Mouse (Mus musculus): ENCODE measurements around the gene Ubxn2a. TPM values are rescaled to one million over a fixed set of nuclear protein-coding genes. Genes with fewer than 3 reads are reported as not detected.

Ubxn2a gene
- polyA plus RNA-seq, 1 experiment from 2014 or later, result 32.4 TPM

DNA sequence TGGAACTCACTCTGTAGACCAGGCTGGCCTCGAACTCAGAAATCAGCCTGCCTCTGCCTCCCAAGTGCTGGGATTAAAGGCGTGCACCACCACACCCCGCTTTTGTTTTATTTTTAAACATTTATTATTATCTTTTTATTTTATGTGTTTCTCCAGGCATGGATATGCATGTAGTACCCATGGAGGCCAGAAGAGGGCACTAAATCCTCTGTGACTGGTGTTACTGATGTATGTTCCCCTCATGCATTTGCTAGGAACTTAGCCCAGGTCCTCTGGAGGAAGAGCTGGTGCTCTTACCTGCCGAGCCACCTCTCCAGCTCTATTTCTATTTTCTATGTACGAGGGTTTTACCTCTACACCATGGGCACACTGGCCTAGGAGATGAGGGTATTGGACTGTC, 51.3 kb downstream of the Ubxn2a start:
- H3K4me1 ChIP-seq (ENCODE audit: control insufficient read depth, insufficient read depth, low read length), result no peaks in the 10 kb centered on the region
- no peak overlapping the region for H3K9ac ChIP-seq (ENCODE audit: low read length)
- no peak for ATAC-seq
- H3K4me2 ChIP-seq (ENCODE audit: low read length), result no peak overlapping the region
- no peak overlapping the region for H3K27ac ChIP-seq (ENCODE audit: low read depth, low read length)
- 97% methylated on average over 5 of the region's 5 CpGs for WGBS
- no peaks in the 10 kb centered on the region for H3K9me3 ChIP-seq (replicated peaks; ENCODE audit: control insufficient read depth, low read length)
- no peak for DNase-seq (ENCODE audit: low spot score)
- H3K4me3 ChIP-seq (ENCODE audit: low read depth, low read length), result no peak overlapping the region
- no peaks in the 10 kb centered on the region for H3K27me3 ChIP-seq (replicated peaks; ENCODE audit: control insufficient read depth, insufficient read depth, low read length)
- peaks cover 12% of the 10 kb centered on the region; the same call in 1 of the 2 replicates for H3K36me3 ChIP-seq (ENCODE audit: control insufficient read depth, insufficient read depth, low read length)

DNA sequence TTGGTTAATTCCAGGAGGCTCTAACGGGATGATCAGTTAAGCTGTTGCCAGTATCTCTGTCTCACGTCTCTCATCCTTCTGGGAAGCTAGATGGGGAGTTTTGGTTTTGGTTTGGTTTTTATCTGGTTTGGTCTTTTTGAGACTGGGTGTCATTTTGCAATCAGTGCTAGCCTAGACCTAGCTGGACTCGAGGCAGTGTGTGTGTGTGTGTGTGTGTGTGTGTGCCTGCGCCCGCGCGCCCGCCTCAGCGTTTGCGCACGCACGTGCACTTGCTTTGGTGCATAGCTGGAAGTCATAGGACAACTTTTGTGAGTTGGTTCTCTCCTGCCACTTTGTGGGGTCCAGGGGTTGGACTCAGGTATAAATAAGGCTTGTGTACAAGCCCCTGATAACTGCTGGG, 63.8 kb downstream of the Ubxn2a start:
- H3K4me2 ChIP-seq (ENCODE audit: low read length), result peak overlapping the region; percentile 73
- peak; percentile 50 for ATAC-seq
- under 1% methylated on average over 12 of the region's 12 CpGs for WGBS
- no peaks in the 10 kb centered on the region for H3K36me3 ChIP-seq (ENCODE audit: control insufficient read depth, insufficient read depth, low read length)
- H3K4me3 ChIP-seq (ENCODE audit: low read depth, low read length), result peak overlapping the region; percentile 64
- H3K9ac ChIP-seq (ENCODE audit: low read length), result peak overlapping the region; percentile 67
- H3K4me1 ChIP-seq (ENCODE audit: control insufficient read depth, insufficient read depth, low read length), result peaks cover 7% of the 10 kb centered on the region; the same call in 1 of the 2 replicates
- peak; percentile 47 for DNase-seq (ENCODE audit: low spot score)
- H3K27ac ChIP-seq (ENCODE audit: low read depth, low read length), result no peak overlapping the region
- H3K9me3 ChIP-seq (replicated peaks; ENCODE audit: control insufficient read depth, low read length), result no peaks in the 10 kb centered on the region
- H3K27me3 ChIP-seq (replicated peaks; ENCODE audit: control insufficient read depth, insufficient read depth, low read length), result peaks cover 6% of the 10 kb centered on the region; the same call in 1 of the 2 replicates

DNA sequence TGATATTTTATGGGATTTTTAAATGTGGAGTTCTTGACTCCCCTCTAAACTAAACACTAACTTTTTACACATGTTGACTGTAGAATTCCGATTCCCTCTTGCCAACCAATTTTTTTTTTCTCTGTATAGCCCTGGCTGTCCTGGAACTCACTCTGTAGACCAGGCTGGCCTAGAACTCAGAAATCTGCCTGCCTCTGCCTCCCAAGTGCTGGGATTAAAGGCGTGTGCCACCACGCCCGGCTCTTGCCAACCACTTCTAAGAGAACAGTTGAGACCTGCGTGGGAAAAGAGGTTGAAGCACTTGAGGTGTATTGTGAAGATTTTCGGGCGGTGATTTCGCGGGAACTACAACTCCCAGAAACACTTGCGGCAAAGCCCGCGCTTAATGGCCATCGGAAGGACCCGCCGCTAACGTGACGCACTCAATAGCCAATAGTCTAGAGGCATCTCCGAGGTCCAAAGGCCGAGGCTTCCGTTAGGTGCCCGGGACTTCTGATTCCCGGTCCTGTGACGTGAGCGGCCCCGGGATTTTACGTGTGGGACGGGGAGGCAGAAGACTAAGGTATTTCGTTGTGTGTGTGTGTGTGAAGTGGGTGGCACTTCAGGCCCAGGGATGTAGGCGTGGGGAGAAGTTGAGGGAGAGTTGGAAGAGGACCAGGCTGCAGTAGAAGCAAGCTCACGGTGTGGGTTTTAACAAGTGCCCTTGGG, 64.5 kb downstream of the Ubxn2a start, which contains the start of gene Wdcp:
Wdcp (plus strand) TSS at position 414 of the 708 bp plus-strand sequence.
- H3K9me3 ChIP-seq (replicated peaks; ENCODE audit: control insufficient read depth, low read length), result no peaks in the 10 kb centered on the region
- H3K27ac ChIP-seq (ENCODE audit: low read depth, low read length), result no peak within 1 kb of the TSS; the same call in 1 of the 2 replicates
- H3K27me3 ChIP-seq (replicated peaks; ENCODE audit: control insufficient read depth, insufficient read depth, low read length), result peaks cover 6% of the 10 kb centered on the region; the same call in 1 of the 2 replicates
- peak within 1 kb of the TSS; percentile 73 for H3K4me2 ChIP-seq (ENCODE audit: low read length)
- peak within 1 kb of the TSS; percentile 64 for H3K4me3 ChIP-seq (ENCODE audit: low read depth, low read length)
- peaks cover 7% of the 10 kb centered on the region; the same call in 1 of the 2 replicates for H3K4me1 ChIP-seq (ENCODE audit: control insufficient read depth, insufficient read depth, low read length)
- H3K9ac ChIP-seq (ENCODE audit: low read length), result peak within 1 kb of the TSS; percentile 67
- no peaks in the 10 kb centered on the region for H3K36me3 ChIP-seq (ENCODE audit: control insufficient read depth, insufficient read depth, low read length)
- WGBS, result 2% methylated on average over 30 of the region's 30 CpGs
- peak; percentile 95 for ATAC-seq
- DNase-seq (ENCODE audit: low spot score), result peak; percentile 97

DNA sequence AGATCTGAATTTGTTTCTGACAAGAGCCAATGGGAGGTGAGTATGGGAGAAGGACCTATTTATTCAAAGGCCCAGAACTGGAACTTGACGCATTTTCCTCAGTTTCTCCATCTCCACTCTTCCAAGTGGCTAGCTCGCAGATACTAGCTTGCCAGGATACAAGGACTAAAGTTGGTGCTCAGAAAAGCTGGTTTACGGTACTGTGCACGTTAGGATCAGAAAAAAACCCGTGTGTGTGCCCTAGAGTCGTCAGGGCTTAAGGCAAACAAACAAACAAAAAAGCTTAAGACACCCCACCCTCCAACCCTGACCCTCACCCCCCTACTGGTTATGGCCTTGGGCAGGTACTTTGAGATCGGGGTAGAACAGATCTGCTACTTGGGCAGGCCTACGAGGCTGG, 65.0 kb downstream of the Ubxn2a start:
- no peaks in the 10 kb centered on the region for H3K9me3 ChIP-seq (replicated peaks; ENCODE audit: control insufficient read depth, low read length)
- no peak overlapping the region for H3K4me2 ChIP-seq (ENCODE audit: low read length)
- no peak overlapping the region for H3K9ac ChIP-seq (ENCODE audit: low read length)
- no peaks in the 10 kb centered on the region for H3K36me3 ChIP-seq (ENCODE audit: control insufficient read depth, insufficient read depth, low read length)
- H3K27ac ChIP-seq (ENCODE audit: low read depth, low read length), result no peak overlapping the region
- no peak overlapping the region for H3K4me3 ChIP-seq (ENCODE audit: low read depth, low read length)
- DNase-seq (ENCODE audit: low spot score), result no peak
- peaks cover 7% of the 10 kb centered on the region; the same call in 1 of the 2 replicates for H3K4me1 ChIP-seq (ENCODE audit: control insufficient read depth, insufficient read depth, low read length)
- peaks cover 6% of the 10 kb centered on the region; the same call in 1 of the 2 replicates for H3K27me3 ChIP-seq (replicated peaks; ENCODE audit: control insufficient read depth, insufficient read depth, low read length)
- 87% methylated on average over 8 of the region's 8 CpGs for WGBS
- no peak; the same call in 1 of the 2 replicates for ATAC-seq

DNA sequence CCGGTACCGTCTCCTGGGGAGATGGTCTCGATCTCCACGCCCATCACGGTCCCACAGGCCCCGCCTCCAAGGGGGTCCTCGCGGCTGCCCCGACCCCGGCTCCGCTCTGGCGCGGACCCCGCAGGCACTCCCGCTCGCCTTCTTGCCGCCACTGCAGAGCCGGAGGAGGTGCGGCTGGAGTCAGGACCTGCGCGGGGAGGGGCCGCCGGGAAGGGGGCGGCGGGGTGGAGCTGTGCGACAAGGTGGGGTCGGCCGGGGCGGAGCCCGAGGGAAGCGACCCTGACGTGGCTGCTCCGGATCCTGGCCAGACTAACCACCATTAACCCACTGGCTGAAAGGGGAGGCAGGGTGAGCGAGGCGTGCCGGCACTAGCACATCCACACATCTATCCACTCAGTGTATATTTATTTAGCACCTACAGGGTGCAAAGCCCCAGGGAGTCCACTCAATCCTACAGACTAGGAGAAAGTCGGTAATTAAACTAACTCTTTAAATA, 66.1 kb downstream of the Ubxn2a start, which contains the start of gene Fkbp1b:
Fkbp1b (minus strand) TSS at position 200 of the 496 bp plus-strand sequence.
- Histone ChIP-seq H3K4me2 (ENCODE audit: low read length) (peak within 1 kb of the TSS; percentile 92), H3K36me3 (ENCODE audit: control insufficient read depth, insufficient read depth, low read length) (no peaks in the 10 kb centered on the region), H3K4me1 (ENCODE audit: control insufficient read depth, insufficient read depth, low read length) (peaks cover 7% of the 10 kb centered on the region; the same call in 1 of the 2 replicates), H3K9ac (ENCODE audit: low read length) (peak within 1 kb of the TSS; percentile 77), H3K27ac (ENCODE audit: low read depth, low read length) (no peak within 1 kb of the TSS), H3K4me3 (ENCODE audit: low read depth, low read length) (peak within 1 kb of the TSS; percentile 70), H3K9me3 (replicated peaks; ENCODE audit: control insufficient read depth, low read length) (no peaks in the 10 kb centered on the region), H3K27me3 (replicated peaks; ENCODE audit: control insufficient read depth, insufficient read depth, low read length) (peaks cover 6% of the 10 kb centered on the region; the same call in 1 of the 2 replicates)
- DNase-seq (ENCODE audit: low spot score) (peak; percentile 48), ATAC-seq (peak; percentile 43)
- 1% methylated on average over 36 of the region's 37 CpGs for WGBS

DNA sequence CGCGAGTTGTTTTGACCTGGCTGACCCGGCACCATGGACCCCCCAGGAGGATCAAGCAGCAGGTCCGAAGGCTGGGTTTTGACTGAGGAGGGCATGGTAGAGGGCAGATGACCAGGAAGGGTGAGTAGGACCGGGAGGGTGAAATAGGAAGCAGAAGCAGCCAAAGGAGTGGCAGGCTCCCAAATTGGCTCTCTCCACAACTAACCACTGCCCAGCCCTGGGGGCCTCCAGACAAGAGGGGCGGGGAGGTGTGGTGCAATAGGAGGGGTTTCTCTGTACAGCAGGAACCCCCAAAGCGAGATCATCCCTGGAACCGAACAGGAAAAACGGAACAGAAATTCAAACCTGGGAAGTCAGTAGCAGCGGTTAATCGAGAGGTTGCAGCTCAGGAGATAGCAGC, 66.8 kb downstream of the Ubxn2a start:
- Histone ChIP-seq H3K9ac (ENCODE audit: low read length) (peak overlapping the region; percentile 77), H3K27ac (ENCODE audit: low read depth, low read length) (no peak overlapping the region), H3K9me3 (replicated peaks; ENCODE audit: control insufficient read depth, low read length) (no peaks in the 10 kb centered on the region), H3K4me1 (ENCODE audit: control insufficient read depth, insufficient read depth, low read length) (peaks cover 7% of the 10 kb centered on the region; the same call in 1 of the 2 replicates), H3K4me3 (ENCODE audit: low read depth, low read length) (peak overlapping the region; percentile 70), H3K36me3 (ENCODE audit: control insufficient read depth, insufficient read depth, low read length) (no peaks in the 10 kb centered on the region), H3K4me2 (ENCODE audit: low read length) (peak overlapping the region; percentile 92), H3K27me3 (replicated peaks; ENCODE audit: control insufficient read depth, insufficient read depth, low read length) (peaks cover 6% of the 10 kb centered on the region; the same call in 1 of the 2 replicates)
- WGBS, result 2% methylated on average over 11 of the region's 11 CpGs
- DNase-seq (ENCODE audit: low spot score), result peak; percentile 20
- no peak for ATAC-seq

DNA sequence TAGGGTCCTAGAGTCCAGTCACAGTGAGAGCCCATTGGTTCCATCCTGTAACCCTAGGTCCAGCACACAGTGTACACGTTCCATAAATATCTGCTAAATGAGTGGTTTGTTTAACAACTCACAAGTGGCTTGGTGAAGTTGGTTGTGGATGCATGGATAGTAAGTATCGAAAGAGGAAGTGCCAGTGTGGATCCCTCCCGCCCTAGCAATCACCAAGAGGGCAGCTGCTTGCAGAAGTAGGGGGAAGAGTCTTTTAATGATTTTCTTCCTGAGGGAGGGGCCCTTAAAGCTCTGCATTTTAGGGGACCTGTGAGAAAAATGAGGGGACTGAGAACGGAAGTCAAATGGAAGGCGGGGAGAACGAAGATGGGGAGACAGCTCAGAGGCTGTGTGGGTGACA, 67.5 kb downstream of the Ubxn2a start:
- H3K27ac ChIP-seq (ENCODE audit: low read depth, low read length), result no peak overlapping the region
- 55% methylated on average over 6 of the region's 6 CpGs for WGBS
- no peaks in the 10 kb centered on the region for H3K9me3 ChIP-seq (replicated peaks; ENCODE audit: control insufficient read depth, low read length)
- H3K9ac ChIP-seq (ENCODE audit: low read length), result no peak overlapping the region
- no peak overlapping the region for H3K4me3 ChIP-seq (ENCODE audit: low read depth, low read length)
- no peak overlapping the region; the same call in 1 of the 2 replicates for H3K4me2 ChIP-seq (ENCODE audit: low read length)
- ATAC-seq (no peak), DNase-seq (ENCODE audit: low spot score) (no peak)
- H3K27me3 ChIP-seq (replicated peaks; ENCODE audit: control insufficient read depth, insufficient read depth, low read length), result peaks cover 6% of the 10 kb centered on the region; the same call in 1 of the 2 replicates
- no peaks in the 10 kb centered on the region for H3K36me3 ChIP-seq (ENCODE audit: control insufficient read depth, insufficient read depth, low read length)
- H3K4me1 ChIP-seq (ENCODE audit: control insufficient read depth, insufficient read depth, low read length), result peaks cover 7% of the 10 kb centered on the region; the same call in 1 of the 2 replicates

DNA sequence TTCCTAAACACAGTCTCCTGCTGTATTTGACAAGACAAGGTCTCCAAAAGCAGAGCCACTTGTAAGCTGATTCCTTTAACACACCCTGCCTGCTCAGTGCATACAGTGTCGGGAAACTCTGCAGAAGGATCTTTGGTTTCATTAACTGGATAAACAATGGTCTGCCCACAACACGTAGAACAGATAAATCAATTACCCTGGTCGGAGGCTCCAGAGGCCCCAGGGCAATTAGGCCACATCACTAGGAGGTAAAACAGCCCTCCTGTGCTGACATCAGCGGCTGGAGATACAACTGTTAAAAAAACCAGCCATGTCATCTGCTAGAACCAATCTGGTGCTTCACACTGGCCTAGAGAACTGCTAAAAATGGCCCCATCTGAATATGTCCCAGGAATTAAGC, 70.5 kb downstream of the Ubxn2a start:
- no peak overlapping the region for H3K27ac ChIP-seq (ENCODE audit: low read depth, low read length)
- 0 out of 2 replicates have a peak, but pooled peaks cover 4% of the 10 kb centered on the region for H3K36me3 ChIP-seq (ENCODE audit: control insufficient read depth, insufficient read depth, low read length)
- DNase-seq (ENCODE audit: low spot score) (no peak), ATAC-seq (no peak)
- H3K9me3 ChIP-seq (replicated peaks; ENCODE audit: control insufficient read depth, low read length), result no peaks in the 10 kb centered on the region
- no peaks in the 10 kb centered on the region for H3K4me1 ChIP-seq (ENCODE audit: control insufficient read depth, insufficient read depth, low read length)
- 58% methylated on average over 4 of the region's 4 CpGs for WGBS
- no peak overlapping the region for H3K4me2 ChIP-seq (ENCODE audit: low read length)
- no peak overlapping the region for H3K9ac ChIP-seq (ENCODE audit: low read length)
- peaks cover 6% of the 10 kb centered on the region; the same call in 1 of the 2 replicates for H3K27me3 ChIP-seq (replicated peaks; ENCODE audit: control insufficient read depth, insufficient read depth, low read length)
- no peak overlapping the region for H3K4me3 ChIP-seq (ENCODE audit: low read depth, low read length)

Measured in forebrain, embryonic 14.5 days (tissue).